Mouse (Mus musculus) thymus, postnatal 0 days (tissue): Measurements from ENCODE around the gene Nol9. TPM values are rescaled to one million over a fixed set of nuclear protein-coding genes. Genes with fewer than 3 reads are reported as not detected.

Experiments
- DNase-seq: peaks from one replicate; pipeline ENCODE4 v3.0.0-alpha.2; 2015; ENCODE audit warnings: low spot score
- polyA plus RNA-seq: library from polyadenylated mRNA; unstranded; fragments of >200 nt; fragmentation: Nextera tagmentation; extraction: Ambion mirVana; gene quantifications from 2 replicates; pipeline ENCODE4 v1.2.1, GENCODE M21; 2015

Nol9 gene
- polyA plus RNA-seq, 1 experiment from 2014 or later: 24.9 TPM

DNA sequence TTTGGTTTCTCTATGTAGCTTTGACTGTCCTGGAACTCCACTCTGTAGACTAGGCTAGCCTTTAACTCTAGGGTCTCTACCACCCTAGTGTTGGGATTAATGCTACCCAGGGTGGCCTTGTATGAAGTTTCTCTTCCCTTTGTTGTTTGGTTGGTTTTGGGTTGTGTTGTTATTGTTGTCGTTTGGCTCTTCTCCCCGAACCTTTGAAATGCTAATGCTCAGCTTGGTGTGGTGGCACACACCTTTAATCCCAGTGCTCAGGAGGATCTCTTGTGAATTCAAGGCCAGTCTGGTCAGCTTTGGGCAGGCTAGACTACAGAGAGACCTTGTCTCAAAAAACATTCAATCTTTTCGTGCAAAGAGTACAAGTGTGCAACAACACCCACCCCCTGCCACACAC lies 4.0 kb downstream of the Nol9 start:
- DNase-seq: no peak

DNA sequence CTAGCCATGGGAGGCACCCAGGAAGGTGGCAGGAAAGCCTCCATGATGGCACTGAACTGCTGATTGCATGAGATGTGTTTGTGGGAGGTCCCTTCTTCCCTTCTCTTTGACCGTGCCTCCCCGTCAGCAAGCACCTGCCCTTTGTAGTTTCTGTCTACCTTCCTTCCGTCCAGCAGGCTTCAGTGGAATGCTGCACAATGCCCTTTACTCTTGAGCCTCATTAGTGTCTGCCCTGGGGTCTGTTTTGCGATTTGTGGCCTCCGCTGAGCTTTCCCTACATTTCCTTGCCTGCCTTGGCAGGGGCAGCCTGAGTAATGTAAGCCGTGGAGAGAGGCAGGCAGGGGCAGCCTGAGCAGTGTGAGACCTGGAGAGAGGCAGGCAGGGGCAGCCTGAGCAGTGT lies 5.5 kb downstream of the Nol9 start:
- DNase-seq: no peak

DNA sequence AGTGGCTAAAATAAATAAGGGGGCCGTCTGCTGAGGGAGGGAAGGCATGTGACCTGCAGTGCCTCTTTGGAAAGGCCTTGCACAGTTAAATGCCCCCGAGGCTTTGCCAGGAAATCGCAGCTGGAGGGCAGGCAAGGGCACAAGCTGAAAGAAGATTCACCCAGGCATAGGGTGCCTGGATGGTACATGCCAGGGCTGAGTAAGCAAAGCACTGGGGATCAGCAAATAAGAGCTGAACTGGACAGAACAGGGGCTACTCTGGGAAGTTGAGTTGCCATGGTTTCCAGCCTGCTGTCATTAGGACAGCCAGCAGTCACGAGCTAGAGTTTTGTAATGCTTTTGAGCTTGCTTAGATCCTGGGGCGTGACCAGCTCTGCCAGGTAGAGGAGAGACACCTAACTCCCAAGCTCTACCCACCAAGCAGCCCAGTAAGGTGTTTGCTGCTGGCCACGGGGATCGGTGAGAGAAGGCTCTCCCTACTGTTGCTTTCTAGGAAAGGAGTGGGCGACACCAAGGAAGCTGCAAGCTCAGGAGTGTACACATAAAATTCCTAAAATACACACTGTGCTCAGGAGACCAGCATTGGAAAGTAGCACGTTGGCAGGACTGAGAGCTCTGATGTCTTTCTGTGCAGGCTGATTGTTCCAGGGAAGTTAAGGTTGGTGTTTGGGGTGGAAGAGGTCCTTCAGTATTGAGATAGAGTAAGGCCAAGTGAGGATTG lies 23.4 kb downstream of the Nol9 start:
- DNase-seq: no peak

DNA sequence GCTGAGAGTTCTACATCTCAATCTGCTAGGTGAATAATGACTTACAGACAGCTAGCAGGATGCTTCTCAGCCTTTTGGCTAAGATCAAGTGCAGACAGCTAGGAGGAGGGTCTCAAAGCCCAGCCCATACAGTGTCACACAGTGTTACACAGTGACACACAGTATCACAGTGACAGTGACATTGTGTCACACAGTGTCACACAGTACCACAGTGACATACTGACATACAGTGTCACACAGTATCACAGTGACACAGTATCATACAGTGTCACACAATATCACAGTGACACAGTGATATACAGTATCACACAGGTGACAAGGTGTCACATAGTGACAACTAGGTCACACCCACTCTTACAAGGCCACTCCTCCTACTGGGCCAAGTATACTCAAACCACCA lies 28.2 kb downstream of the Nol9 start:
- no peak for DNase-seq

DNA sequence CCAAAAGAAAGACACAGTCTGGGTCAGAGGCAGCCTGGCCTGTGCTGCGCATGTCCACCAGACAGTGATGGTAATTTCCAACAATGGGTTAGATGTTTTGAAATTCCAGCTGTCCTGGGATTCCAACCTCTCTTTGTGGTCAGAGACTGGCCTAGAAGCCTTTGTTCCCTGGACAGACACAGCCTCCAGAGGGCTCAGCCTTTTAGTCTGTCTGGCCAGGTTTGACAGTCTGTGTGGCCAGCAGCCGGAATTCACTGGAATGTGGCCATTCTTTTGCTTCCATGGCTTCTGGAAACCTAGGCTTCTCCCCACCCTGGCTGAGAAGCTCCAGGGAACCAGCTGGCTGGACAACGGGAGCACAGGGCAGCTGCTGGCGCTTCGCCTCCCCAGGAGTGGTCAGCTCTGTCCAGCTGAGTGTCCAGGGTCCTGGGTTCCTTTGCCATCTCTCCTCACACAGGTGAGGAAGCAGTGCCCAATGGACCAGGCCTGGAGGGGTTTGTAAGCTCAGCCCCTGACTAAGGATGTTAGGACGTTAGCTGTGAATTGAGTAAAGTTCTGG lies 29.1 kb downstream of the Nol9 start:
- no peak for DNase-seq

DNA sequence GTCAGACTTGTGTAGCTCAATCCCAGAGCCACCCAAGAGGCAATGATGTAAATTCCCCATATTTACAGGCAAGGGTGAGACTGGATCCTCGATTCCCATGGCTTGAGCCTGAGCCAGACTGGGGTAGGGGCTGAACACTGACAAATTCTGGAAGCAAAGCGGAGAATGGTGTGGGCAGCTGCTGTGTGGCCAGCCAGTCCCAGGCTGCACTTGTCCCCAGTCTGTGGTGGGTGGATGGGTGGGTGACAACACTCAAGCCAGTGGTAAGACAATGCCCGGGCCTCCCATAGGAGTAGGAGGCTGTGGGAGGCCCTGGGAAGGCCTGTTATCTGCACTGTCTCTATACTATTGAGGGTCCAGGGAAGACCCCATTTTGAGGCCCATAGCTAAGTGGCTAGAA lies 30.1 kb downstream of the Nol9 start:
- DNase-seq: no peak

DNA sequence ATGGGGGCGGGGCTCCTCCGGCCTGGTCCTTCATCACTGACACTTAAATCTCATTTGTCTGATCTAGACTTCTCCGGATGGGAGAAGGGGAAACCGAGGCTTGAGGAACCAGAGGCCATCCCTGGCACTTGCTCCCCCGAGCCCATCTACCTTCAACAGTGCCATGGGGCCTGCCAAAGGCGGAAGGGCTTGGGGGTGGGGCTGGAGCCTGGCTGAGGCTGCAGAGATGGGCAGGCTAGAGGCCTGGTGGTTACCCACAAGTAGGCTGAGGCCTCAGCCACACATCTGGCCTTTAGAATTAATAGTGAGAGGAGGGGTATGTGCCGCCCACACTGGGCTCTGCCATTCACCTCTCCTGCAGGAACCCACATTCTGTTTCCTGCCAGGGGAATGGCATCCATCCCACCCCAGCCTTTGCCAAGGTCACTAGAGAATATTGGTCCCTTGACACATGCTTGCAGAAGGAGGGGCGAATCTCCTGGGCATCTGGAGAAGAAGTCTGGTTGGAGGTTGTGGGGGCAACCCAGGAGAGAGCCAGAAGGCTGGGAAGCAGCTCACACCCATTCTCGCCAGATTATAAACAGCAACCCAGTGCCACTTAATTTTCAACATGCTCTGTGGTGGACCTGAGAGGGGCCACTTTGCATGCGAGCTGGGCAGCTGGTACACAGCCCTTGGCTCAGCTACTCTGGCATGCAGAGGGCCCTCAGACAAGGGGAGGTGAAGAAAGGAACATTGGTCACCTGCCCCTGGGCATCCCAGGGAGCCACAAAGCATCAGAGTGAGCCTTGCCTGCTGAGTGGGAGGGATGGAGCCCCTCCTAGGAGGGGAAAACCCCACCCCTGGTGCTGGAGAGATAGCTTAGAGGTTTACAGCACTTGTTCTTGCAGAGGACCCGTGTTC lies 31.6 kb downstream of the Nol9 start:
- no peak for DNase-seq

DNA sequence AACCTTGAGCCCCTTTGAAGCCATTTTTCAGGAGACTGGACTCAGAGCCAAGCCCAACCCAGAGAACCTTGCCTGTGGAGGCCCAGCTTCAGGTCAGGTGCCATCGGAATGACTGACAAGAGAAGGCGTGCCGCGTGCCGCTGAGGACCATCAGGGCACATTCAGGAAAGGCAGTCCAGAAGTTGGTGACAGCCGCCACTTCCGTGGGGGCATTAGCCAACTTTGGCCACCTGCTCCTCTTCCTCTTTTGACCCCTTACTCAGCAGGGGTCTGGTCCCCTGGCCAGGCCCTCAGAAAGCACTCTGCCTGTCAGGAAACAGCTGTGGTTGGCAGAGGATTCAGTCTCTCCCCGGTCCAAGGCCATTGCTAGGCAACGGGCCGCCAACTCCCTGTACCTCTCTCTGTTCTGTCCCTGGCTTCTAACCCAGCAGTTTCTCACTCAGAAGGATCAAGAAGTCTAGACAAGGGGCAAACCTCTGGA lies 33.0 kb downstream of the Nol9 start, which contains the start of gene Plekhg5:
Gene Plekhg5 (plus strand): TSS at position 378 of the 481 bp plus-strand sequence.
- DNase-seq: no peak

DNA sequence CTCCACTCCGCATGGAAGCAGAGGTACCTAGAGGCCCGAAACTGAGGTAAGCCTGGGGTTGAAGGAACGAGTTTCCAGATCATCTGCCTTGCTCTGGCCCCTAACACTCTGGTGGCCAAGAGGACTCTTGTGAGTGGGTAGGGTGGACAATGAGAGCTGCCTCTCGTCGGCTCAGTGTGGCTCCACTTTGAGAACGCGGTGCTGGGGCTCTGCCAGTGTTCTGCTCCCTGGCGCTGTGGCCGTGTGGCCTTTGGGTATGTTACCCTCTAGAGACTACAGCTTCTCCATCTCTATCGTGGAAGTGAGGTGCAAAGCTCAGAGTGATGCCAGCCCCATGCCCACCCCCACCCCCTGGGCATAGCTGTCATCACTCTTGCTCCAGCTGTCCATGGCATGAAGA lies 33.5 kb downstream of the Nol9 start:
- no peak for DNase-seq

DNA sequence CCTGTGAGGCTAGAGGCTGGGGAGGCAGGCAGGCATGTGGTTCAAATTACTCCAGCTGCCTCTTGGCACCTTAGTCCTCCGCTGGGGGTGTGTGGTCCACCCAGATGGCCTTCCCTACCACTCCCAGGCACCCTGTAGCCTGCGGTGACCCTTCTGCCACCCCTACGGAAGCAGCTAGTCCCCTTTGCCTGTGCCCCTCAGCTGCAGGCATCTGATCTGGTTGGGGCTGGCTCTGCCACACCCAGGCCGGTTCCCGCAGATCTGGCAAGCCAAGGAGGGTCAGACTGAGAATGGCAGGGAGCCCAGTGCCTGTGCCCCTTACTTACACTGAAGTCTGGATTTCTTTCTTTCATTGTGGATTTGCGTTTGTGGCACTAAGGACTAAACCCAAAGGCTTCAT lies 34.6 kb downstream of the Nol9 start:
- no peak for DNase-seq

DNA sequence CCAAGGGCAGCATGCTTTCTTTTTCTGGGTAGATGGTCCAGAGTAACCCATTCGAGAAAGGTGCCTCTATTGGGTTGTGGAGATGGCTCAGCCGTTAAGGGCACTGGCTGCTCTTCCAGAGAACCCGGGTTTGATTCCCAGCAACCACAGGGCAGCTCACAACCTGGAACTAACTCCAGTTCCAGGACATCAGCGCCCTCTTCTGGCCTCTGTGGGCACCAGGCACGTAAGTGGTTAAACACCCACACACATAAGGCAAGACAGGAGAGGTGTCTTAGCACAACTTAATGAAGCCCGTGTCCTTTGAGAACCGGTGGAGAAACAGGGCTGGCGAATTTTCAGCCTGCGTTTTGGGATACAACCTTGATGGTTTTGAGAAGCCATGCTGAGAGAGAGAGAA lies 35.4 kb downstream of the Nol9 start:
- no peak for DNase-seq

DNA sequence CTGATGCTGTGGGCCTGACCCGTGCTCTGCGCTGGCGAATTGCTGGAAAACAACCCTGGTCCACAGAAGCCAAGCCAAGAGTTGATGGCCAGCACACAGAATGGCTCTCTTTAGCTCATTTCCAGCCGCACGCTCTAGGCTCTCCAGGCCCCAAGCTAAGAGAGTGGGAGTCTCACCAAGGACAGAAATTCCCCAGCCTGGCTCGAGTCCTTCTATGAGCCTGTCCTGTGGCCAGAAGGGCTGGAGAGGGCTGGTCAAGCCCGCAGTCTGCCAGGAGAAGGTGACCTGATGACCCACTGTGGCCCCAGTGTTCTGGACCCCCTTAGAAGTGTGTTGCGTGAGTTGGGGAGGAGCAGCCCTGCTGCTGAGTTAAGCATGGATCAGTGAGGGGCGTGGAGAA lies 38.1 kb downstream of the Nol9 start:
- DNase-seq: no peak

DNA sequence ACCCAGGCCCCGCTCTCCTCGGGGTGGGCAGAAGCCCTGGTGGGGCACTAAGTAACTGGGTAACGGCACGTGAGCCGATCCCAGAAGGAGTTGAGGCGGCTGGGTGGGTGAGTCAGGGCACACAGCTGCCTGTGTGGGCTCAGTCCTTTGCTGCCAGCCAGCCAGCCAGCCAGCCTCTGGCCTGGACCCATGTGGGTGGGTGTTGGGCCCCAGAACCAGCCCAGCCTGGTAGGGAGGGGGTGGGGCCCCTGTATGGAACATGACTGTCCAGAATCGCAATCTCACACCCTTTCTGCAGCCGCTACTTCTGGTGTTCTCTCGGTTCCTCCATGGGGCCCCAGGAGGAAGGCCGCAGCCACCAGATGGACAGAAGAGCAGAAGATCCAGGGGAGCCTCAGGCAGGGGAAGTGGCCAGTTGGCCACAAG lies 39.0 kb downstream of the Nol9 start:
- DNase-seq: no peak

DNA sequence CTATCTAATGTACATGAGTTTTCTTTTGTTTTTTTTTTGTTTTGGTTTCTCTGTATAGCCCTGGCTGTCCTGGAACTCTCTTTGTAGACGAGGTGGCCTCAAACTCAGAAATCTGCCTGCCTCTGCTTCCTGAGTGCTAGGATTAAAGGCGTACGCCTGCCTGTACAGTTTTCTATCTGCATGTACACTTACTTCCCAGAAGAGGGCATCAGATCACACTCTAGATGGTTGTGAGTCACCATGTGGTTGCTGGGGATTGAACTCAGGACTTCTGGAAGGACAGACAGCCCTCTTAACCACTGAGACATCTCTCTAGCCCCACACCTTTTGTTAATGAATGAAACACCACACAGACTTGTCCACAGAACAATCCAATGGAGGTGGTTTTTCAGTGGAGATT lies 40.1 kb downstream of the Nol9 start:
- no peak for DNase-seq

DNA sequence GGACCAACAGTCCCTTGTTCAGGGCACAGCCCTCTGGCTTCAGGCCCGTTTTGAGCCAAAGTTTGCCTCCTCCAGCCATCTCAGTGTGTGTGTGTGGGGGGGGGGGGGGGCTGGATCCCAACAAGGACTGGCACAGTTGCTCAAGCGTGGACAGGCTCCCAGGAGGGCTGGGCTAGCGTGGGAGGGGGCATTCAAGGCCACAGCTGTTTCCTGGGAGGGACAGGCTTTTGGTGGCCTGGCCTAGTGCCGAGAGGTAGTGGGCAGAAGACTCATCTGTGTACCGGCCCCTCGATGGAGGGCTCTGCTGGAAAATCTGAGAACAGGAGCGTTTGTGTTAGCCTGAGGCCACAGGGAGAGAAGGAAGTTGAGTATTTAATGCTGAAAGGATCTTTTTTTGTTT lies 40.8 kb downstream of the Nol9 start:
- no peak for DNase-seq

DNA sequence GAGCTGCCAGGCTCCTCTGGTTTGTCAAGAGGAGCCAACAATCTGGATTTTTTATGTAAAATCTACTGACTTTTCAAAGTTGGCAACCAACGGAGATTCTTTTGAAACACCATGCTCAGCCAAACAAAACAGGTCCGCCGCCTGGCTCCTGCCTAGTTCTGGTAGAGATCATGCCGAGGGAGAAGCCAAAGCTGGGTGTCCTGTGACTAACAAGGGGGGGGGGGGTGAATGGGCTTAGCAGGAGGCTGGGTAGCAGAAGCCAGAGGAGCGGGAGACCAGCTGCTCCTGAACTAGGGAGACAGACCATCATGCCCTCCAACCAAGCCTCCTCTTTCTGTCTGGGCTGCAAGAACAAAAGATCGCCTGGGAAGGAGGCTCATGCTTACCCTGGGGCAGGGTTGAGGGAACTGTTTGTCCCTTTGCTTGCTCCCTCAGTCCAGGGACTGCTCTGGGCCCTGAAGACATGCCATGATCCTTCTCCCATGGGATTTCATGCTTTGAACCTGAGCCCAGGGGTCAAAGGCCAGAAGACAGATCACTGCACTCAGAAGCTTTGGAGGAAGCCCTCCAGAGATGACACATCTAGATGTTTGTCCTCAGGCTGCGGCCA lies 44.6 kb downstream of the Nol9 start:
- DNase-seq: no peak

DNA sequence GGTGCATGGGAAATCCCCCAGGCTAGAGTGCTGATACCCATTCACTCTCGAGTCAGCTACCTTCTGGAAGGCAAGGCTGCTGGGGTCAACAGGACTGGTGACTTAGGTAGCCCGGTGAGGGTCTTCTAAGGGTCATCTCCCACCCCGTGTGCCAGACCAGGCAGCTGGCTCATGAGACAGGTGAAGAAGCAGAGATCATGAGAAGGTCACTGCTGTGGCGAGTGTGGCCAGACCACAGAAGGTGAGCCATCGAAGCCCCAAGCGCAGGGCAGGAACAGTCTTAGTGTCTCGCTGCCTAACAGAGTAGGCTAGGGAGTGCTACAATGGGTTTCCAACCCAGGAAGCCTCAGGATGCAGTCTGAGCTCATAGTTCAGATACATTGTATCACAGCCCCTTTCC lies 45.5 kb downstream of the Nol9 start:
- no peak for DNase-seq

DNA sequence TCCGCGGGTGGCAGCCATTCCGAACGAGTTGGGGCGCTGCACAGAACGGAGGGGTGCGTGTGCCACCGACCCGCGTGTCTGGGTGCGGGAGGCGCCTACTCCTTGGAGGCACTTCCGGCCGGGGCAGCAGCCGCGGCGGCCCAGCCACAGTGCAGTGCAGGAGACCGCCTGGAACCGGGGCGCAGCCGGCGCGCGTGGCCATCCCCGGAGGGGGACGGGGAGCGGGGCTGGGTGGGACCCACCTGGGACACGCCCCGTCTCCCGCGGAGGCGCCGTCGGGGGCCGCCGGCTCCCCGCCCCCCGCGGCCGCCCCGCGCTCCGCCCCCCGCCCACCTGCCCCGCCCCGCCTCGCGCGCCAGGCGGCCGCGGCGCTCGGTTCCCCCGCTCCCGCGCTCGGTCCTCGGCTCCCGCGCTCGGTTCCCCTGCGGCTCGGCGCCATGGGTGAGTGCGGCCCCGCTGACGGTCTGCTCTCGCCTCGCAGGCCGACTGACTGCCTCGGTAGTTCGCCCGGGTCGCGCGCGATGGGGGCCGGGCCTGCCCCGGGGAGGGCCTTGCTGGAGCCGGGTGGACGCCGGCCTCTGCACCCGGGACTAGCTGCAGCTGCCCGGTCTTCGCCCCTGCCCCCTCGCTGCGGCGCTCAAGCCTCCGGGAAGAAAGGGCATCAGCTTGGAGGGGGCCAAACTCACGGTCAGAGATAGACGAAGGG lies 47.5 kb downstream of the Nol9 start:
- DNase-seq: peak; percentile 76

DNA sequence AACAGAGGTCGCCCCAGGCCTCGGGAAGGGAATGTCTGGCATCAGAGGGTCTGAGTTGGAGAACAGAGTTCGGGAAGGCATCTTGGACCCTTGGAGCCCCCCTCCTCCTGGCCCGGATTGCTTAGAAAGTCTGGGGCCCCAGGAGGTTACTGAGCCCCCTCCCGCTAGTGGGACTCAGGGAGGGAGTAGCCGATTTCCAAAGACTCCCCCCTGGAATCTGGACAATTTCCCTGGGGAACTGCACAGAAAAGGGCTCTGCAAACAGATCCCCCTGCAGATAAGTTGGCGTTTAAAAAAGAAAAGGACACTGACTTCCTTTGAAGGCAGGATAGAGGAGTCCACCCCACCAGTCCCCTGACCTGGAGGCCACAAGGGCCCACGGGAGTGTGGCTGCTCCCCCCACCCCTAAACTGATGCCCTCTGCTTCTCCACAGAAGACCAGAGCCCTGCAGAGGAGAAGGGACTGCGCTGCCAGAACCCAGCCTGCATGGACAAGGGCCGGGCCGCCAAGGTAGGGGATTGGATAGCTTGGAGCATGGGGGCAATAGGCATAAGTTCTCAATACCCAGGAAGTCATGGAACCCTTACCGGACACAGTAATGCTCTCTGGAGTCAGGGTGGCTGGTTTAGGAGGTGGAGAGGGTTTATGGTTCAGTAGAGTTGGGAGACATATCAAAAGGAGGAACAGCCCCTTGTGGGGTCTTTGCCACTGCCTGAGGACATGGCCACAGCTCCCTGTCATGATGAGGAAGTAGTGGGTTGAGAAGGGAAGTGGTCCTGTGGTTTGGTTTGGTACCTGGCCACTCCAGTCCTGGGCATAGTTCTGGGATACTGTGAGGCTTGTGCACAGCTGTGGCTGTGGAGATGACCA lies 48.3 kb downstream of the Nol9 start:
- DNase-seq: no peak

DNA sequence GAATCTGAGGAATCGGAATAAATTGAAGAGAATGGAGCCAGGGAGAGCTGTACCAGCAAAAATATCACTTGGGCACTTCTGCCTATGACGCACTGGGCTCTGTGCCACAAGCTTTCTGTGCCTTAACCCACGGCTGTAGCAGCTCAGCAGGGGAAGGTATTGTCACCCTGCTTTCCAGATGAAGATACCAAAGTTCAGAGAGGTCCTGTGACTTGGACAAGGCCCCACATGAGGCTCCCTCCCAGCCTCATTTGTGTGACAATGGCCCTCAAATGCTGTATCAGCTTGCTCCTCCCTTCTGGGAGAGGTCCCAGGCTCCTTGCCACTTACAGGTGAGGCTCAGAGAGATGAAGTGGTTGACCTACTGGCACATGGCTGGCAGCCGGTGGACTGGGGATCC lies 49.0 kb downstream of the Nol9 start:
- DNase-seq: no peak
